Mouse (Mus musculus) heart, embryonic 13.5 days (tissue): ENCODE measurements at regions not wholly inside any gene's neighbourhood (a gene's known extent, or its start where the extent isn't known, plus 50 kb on each side); places are given as distances from the start of the nearest gene placed in this dataset.
A peak's percentile ranks its signal among the peaks of the same experiment; 100 is the strongest.

ENCODE experiments used
- ATAC-seq: fragments of 200-750 bp; cut with Nextera tagmentation; 2 replicates; pipeline ENCODE4 v1.8.0; 2017; ENCODE audit warnings: moderate TSS enrichment; ENCODE audit not compliant: insufficient number of reproducible peaks, low FRiP score, low TSS enrichment; ENCODE audit errors: extremely low read depth
- H3K27ac ChIP-seq: fragments of 300-500 bp; sonication (generic); replicated peaks from 2 replicates; pipeline ENCODE4 v1.5.1; 2015; ENCODE audit warnings: moderate library complexity, mild to moderate bottlenecking, inconsistent platforms
- H3K27me3 ChIP-seq: fragments of 300-500 bp; sonication (generic); replicated peaks from 2 replicates; pipeline ENCODE4 v1.6.1; 2015; ENCODE audit warnings: mild to moderate bottlenecking, inconsistent platforms
- H3K36me3 ChIP-seq: fragments of 300-500 bp; sonication (generic); 2 replicates; pipeline ENCODE4 v1.6.1; 2015; ENCODE audit warnings: mild to moderate bottlenecking, inconsistent platforms
- H3K4me1 ChIP-seq: fragments of 300-500 bp; sonication (generic); 2 replicates; pipeline ENCODE4 v1.6.1; 2015; ENCODE audit warnings: inconsistent platforms
- H3K4me2 ChIP-seq: fragments of 300-500 bp; sonication (generic); 2 replicates; pipeline ENCODE4 v1.6.1; 2015; ENCODE audit warnings: inconsistent platforms, mild to moderate bottlenecking, moderate library complexity
- H3K4me3 ChIP-seq: fragments of 300-500 bp; sonication (generic); 2 replicates; pipeline ENCODE4 v1.5.1; 2015; ENCODE audit warnings: moderate library complexity, mild to moderate bottlenecking, inconsistent platforms
- H3K9ac ChIP-seq: fragments of 300-500 bp; sonication (generic); 2 replicates; pipeline ENCODE4 v1.6.1; 2015; ENCODE audit warnings: inconsistent platforms, mild to moderate bottlenecking, moderate library complexity
- H3K9me3 ChIP-seq: fragments of 300-500 bp; sonication (generic); 2 replicates; pipeline ENCODE4 v1.6.1; 2016; ENCODE audit warnings: inconsistent platforms
- WGBS: fragments of 180-500 bp; shearing (Covaris S2); methylation state at CpG from one replicate; pipeline ENCODE4 v1.1.7; 2015; ENCODE audit warnings: mixed read lengths; 5-methylcytosine and 5-hydroxymethylcytosine counted together

GRCm38 (mm10) chr11:24255201-24256060 lies 177.6 kb downstream of the Bcl11a start:
- no peak overlapping the region for H3K9ac ChIP-seq
- no peaks in the 10 kb centered on the region for H3K27me3 ChIP-seq
- no peaks in the 10 kb centered on the region for H3K9me3 ChIP-seq
- no peaks in the 10 kb centered on the region for H3K36me3 ChIP-seq
- H3K27ac ChIP-seq: no peak overlapping the region
- H3K4me2 ChIP-seq: no peak overlapping the region
- H3K4me1 ChIP-seq: no peaks in the 10 kb centered on the region
- 82% methylated on average over 22 of the region's 22 CpGs for WGBS
- no peak overlapping the region for H3K4me3 ChIP-seq
- ATAC-seq: no peak

GRCm38 (mm10) chr11:24257741-24258140 lies 179.9 kb downstream of the Bcl11a start:
- no peak for ATAC-seq

GRCm38 (mm10) chr11:24258340-24258739 lies 180.5 kb downstream of the Bcl11a start:
- H3K36me3 ChIP-seq: no peaks in the 10 kb centered on the region
- no peaks in the 10 kb centered on the region for H3K27me3 ChIP-seq
- no peak overlapping the region for H3K9ac ChIP-seq
- H3K4me3 ChIP-seq: no peak overlapping the region
- no peak overlapping the region for H3K4me2 ChIP-seq
- ATAC-seq: no peak
- H3K4me1 ChIP-seq: no peaks in the 10 kb centered on the region
- H3K27ac ChIP-seq: no peak overlapping the region
- 78% methylated on average over 6 of the region's 6 CpGs for WGBS
- no peaks in the 10 kb centered on the region for H3K9me3 ChIP-seq

More at GRCm38 (mm10) chr11:24257741-24258140, 179.9 kb downstream of the Bcl11a start:
- Histone ChIP-seq H3K27me3 (no peaks in the 10 kb centered on the region), H3K36me3 (no peaks in the 10 kb centered on the region), H3K4me1 (no peaks in the 10 kb centered on the region), H3K9ac (no peak overlapping the region), H3K9me3 (no peaks in the 10 kb centered on the region), H3K4me3 (no peak overlapping the region), H3K4me2 (no peak overlapping the region), H3K27ac (no peak overlapping the region)

- WGBS: 76% methylated on average over 2 of the region's 2 CpGs
- no peaks in the 10 kb centered on the region for H3K36me3 ChIP-seq
- ATAC-seq: peak; percentile 35; the same call in 1 of the 2 replicates
Observed at GRCm38 (mm10) chr11:24259668-24260067, 181.8 kb downstream of the Bcl11a start.

GRCm38 (mm10) chr11:24269046-24269445 lies 191.2 kb downstream of the Bcl11a start:
- no peak overlapping the region for H3K4me3 ChIP-seq
- no peak overlapping the region for H3K4me2 ChIP-seq
- 71% methylated on average over 2 of the region's 2 CpGs for WGBS
- no peak overlapping the region for H3K9ac ChIP-seq
- no peaks in the 10 kb centered on the region for H3K27me3 ChIP-seq
- no peak for ATAC-seq
- H3K4me1 ChIP-seq: no peaks in the 10 kb centered on the region
- no peaks in the 10 kb centered on the region for H3K9me3 ChIP-seq
- H3K27ac ChIP-seq: no peak overlapping the region
- no peaks in the 10 kb centered on the region for H3K36me3 ChIP-seq

More at GRCm38 (mm10) chr11:24259668-24260067, 181.8 kb downstream of the Bcl11a start:
- Histone ChIP-seq H3K4me3 (no peak overlapping the region), H3K27me3 (no peaks in the 10 kb centered on the region), H3K9ac (no peak overlapping the region), H3K4me1 (no peaks in the 10 kb centered on the region), H3K9me3 (no peaks in the 10 kb centered on the region), H3K4me2 (no peak overlapping the region), H3K27ac (no peak overlapping the region)

GRCm38 (mm10) chr11:24281628-24282027 lies 203.8 kb downstream of the Bcl11a start:
- Histone ChIP-seq H3K9me3 (no peaks in the 10 kb centered on the region), H3K4me3 (no peak overlapping the region), H3K27me3 (peaks cover 3% of the 10 kb centered on the region; the same call in 1 of the 2 replicates), H3K9ac (no peak overlapping the region), H3K27ac (no peak overlapping the region), H3K4me2 (no peak overlapping the region), H3K36me3 (no peaks in the 10 kb centered on the region), H3K4me1 (peaks cover 24% of the 10 kb centered on the region)
- ATAC-seq: no peak
- 49% methylated on average over 5 of the region's 5 CpGs for WGBS

GRCm38 (mm10) chr11:24282556-24282955 lies 204.7 kb downstream of the Bcl11a start:
- Histone ChIP-seq H3K4me2 (peak overlapping the region; percentile 44), H3K9ac (no peak overlapping the region), H3K27ac (no peak overlapping the region), H3K27me3 (peaks cover 6% of the 10 kb centered on the region; the same call in 1 of the 2 replicates), H3K9me3 (no peaks in the 10 kb centered on the region), H3K36me3 (no peaks in the 10 kb centered on the region), H3K4me3 (no peak overlapping the region), H3K4me1 (peaks cover 27% of the 10 kb centered on the region)
- 33% methylated on average over 9 of the region's 9 CpGs for WGBS
- no peak for ATAC-seq

- no peak overlapping the region for H3K9ac ChIP-seq
- no peak for ATAC-seq
- H3K4me2 ChIP-seq: no peak overlapping the region
- H3K36me3 ChIP-seq: no peaks in the 10 kb centered on the region
- H3K9me3 ChIP-seq: no peaks in the 10 kb centered on the region
- no peak overlapping the region for H3K4me3 ChIP-seq
- no peak overlapping the region for H3K27ac ChIP-seq
- WGBS: 35% methylated on average over 18 of the region's 18 CpGs
- H3K27me3 ChIP-seq: 0 out of 2 replicates have a peak, but pooled peaks cover 7% of the 10 kb centered on the region
- H3K4me1 ChIP-seq: peaks cover 27% of the 10 kb centered on the region
Observed at GRCm38 (mm10) chr11:24286129-24287108, 208.6 kb downstream of the Bcl11a start.

- Histone ChIP-seq H3K4me3 (no peak overlapping the region), H3K9ac (no peak overlapping the region), H3K27me3 (no peaks in the 10 kb centered on the region), H3K4me2 (no peak overlapping the region), H3K27ac (no peak overlapping the region), H3K4me1 (peaks cover 28% of the 10 kb centered on the region), H3K9me3 (no peaks in the 10 kb centered on the region), H3K36me3 (no peaks in the 10 kb centered on the region)
- ATAC-seq: no peak
- 75% methylated on average over 3 of the region's 3 CpGs for WGBS
Observed at GRCm38 (mm10) chr11:24293209-24293608, 215.4 kb downstream of the Bcl11a start.

- no peak overlapping the region for H3K4me3 ChIP-seq
- no peaks in the 10 kb centered on the region for H3K27me3 ChIP-seq
- H3K27ac ChIP-seq: no peak overlapping the region
- WGBS: 68% methylated on average over 7 of the region's 7 CpGs
- H3K36me3 ChIP-seq: no peaks in the 10 kb centered on the region
- H3K9ac ChIP-seq: no peak overlapping the region
- H3K4me1 ChIP-seq: peaks cover 28% of the 10 kb centered on the region
- H3K9me3 ChIP-seq: no peaks in the 10 kb centered on the region
- no peak overlapping the region for H3K4me2 ChIP-seq
- no peak for ATAC-seq
Observed at GRCm38 (mm10) chr11:24293860-24294531, 216.1 kb downstream of the Bcl11a start.
